Mouse (Mus musculus) embryonic fibroblast, embryonic 13.5 days (primary cell): Measurements from ENCODE around the gene Parg.

Experiments used
- CTCF ChIP-seq: IDR thresholded peaks from 2 replicates; pipeline ENCODE4 v1.5.1; 2011; ENCODE audit warnings: mild to moderate bottlenecking, control low read depth, low read length, moderate library complexity, borderline replicate concordance; ENCODE audit not compliant: insufficient read depth
- POLR2A ChIP-seq: IDR thresholded peaks from 2 replicates; pipeline ENCODE4 v1.6.1; 2011; ENCODE audit warnings: low read depth, mild to moderate bottlenecking, control low read depth, low read length, moderate library complexity

DNA sequence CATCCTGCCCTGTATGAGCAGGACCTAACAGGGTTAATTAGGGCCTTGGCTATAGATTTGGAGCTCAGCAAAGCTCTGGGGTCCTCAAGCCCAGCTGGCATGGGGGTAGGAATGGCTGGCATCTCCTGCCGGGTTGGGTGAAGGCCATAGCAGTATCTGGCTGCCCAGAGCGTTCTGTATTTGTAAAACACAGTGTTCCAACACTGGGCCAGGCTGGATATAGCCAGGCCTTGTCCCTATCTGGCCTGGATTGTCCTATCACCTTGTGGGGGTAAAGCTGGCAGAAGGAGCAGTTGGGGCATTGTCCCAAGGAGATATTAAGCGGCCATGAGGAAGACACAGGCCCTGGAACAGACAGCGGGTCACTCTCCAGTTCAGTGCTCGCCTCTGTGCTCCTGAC, 121.5 kb downstream of the Parg start:
- TF ChIP-seq POLR2A: no peak
- no peak for TF ChIP-seq CTCF
